Mouse (Mus musculus) C2C12 (cell line): ENCODE measurements around the gene Eif3g. TPM values are rescaled to one million over a fixed set of nuclear protein-coding genes. Genes with fewer than 3 reads are reported as not detected.
A peak's percentile ranks its signal among the peaks of the same experiment; 100 is the strongest.

ENCODE experiments used
- H3K27me3 ChIP-seq: one replicate; pipeline ENCODE4 v1.6.1; 2011; ENCODE audit not compliant: control insufficient read depth, insufficient read depth, insufficient read length
- H3K36me3 ChIP-seq: one replicate; pipeline ENCODE4 v1.6.1; 2011; ENCODE audit not compliant: control insufficient read depth, insufficient read depth
- H3K4me3 ChIP-seq: one replicate; pipeline ENCODE4 v1.5.1; 2011; ENCODE audit warnings: mild to moderate bottlenecking, control low read depth; ENCODE audit not compliant: poor library complexity, insufficient read depth, severe bottlenecking
- H3K79me2 ChIP-seq: one replicate; pipeline ENCODE4 v1.6.1; 2011; ENCODE audit not compliant: control insufficient read depth, insufficient read depth
- H3K79me3 ChIP-seq: one replicate; pipeline ENCODE4 v1.6.1; 2011; ENCODE audit warnings: low read depth, control low read depth
- H3ac ChIP-seq: one replicate; pipeline ENCODE3; 2011; ENCODE audit warnings: low read depth; ENCODE audit not compliant: control insufficient read depth, insufficient read length
- CEBPB ChIP-seq: IDR thresholded peaks from one replicate; pipeline ENCODE4 v1.6.1; 2011; ENCODE audit warnings: low read depth, mild to moderate bottlenecking, control low read depth, moderate library complexity
- CTCF ChIP-seq: IDR thresholded peaks from one replicate; pipeline ENCODE4 v1.5.1; 2011; ENCODE audit not compliant: control insufficient read depth, insufficient read depth, insufficient read length
- FOSL1 ChIP-seq: IDR thresholded peaks from one replicate; pipeline ENCODE4 v1.8.0; 2011; ENCODE audit warnings: mild to moderate bottlenecking, low read length; ENCODE audit not compliant: poor library complexity, insufficient read depth, severe bottlenecking
- MAX ChIP-seq: IDR thresholded peaks from one replicate; pipeline ENCODE4 v1.6.1; 2011; ENCODE audit warnings: mild to moderate bottlenecking, control low read depth
- MYOD1 ChIP-seq: IDR thresholded peaks from one replicate; pipeline ENCODE4 v1.6.1; 2011; ENCODE audit warnings: low read depth; ENCODE audit not compliant: control insufficient read depth, insufficient read length
- MYOG ChIP-seq: IDR thresholded peaks from one replicate; pipeline ENCODE4 v1.6.1; 2011; ENCODE audit not compliant: control insufficient read depth, insufficient read length; ENCODE audit errors: extremely low read depth
- USF1 ChIP-seq: IDR thresholded peaks from one replicate; pipeline ENCODE4 v1.6.1; 2011; ENCODE audit warnings: low read depth, mild to moderate bottlenecking, control low read depth, moderate library complexity
- polyA plus RNA-seq: library from polyadenylated mRNA; unstranded; fragments of >200 nt; fragmentation: generic; extraction: Trizol; gene quantifications from one replicate; pipeline ENCODE4 v1.2.1, GENCODE M21; 2012; ENCODE audit warnings: missing spikeins

Gene Eif3g
- polyA plus RNA-seq, 1 experiment, result 247 TPM

- Histone ChIP-seq H3ac (no peak overlapping the region), H3K79me2 (peaks cover 37% of the 10 kb centered on the region), H3K36me3 (peaks cover 24% of the 10 kb centered on the region), H3K4me3 (no peak overlapping the region), H3K79me3 (peaks cover 22% of the 10 kb centered on the region), H3K27me3 (no peaks in the 10 kb centered on the region)
- TF ChIP-seq USF1, result no peak
- no peak for TF ChIP-seq MAX
- no peak for TF ChIP-seq CTCF
- no peak for TF ChIP-seq FOSL1
- no peak for TF ChIP-seq CEBPB
- TF ChIP-seq MYOG, result no peak
- no peak for TF ChIP-seq MYOD1
Measured at GRCm38 (mm10) chr9:20886563-20886962, 11.9 kb downstream of the Eif3g start.

- peak within 1 kb of the TSS; percentile 22 for H3ac ChIP-seq
- H3K4me3 ChIP-seq, result peak within 1 kb of the TSS; percentile 18
- TF ChIP-seq MYOG (no peak), USF1 (no peak), CTCF (no peak), MYOD1 (no peak), FOSL1 (no peak), MAX (no peak)
- H3K36me3 ChIP-seq, result no peaks in the 10 kb centered on the region
- no peaks in the 10 kb centered on the region for H3K27me3 ChIP-seq
- no peaks in the 10 kb centered on the region for H3K79me3 ChIP-seq
- no peaks in the 10 kb centered on the region for H3K79me2 ChIP-seq
Measured at GRCm38 (mm10) chr9:20879097-20879792, 19.2 kb downstream of the Eif3g start, which contains the start of gene Angptl6. Angptl6 (minus strand) TSS chr9:20879727.

GRCm38 (mm10) chr9:20878710-20879065 lies 19.7 kb downstream of the Eif3g start:
- H3K4me3 ChIP-seq, result peak overlapping the region; percentile 18
- H3K27me3 ChIP-seq, result no peaks in the 10 kb centered on the region
- H3K79me2 ChIP-seq, result no peaks in the 10 kb centered on the region
- TF ChIP-seq USF1 (no peak), MAX (no peak), FOSL1 (no peak), MYOG (no peak), MYOD1 (no peak), CEBPB (no peak), CTCF (no peak)
- H3ac ChIP-seq, result peak overlapping the region; percentile 22
- H3K36me3 ChIP-seq, result no peaks in the 10 kb centered on the region
- H3K79me3 ChIP-seq, result no peaks in the 10 kb centered on the region

GRCm38 (mm10) chr9:20878041-20878709 lies 20.2 kb downstream of the Eif3g start:
- no peaks in the 10 kb centered on the region for H3K79me3 ChIP-seq
- no peaks in the 10 kb centered on the region for H3K79me2 ChIP-seq
- H3K27me3 ChIP-seq, result no peaks in the 10 kb centered on the region
- H3ac ChIP-seq, result peak overlapping the region; percentile 22
- H3K36me3 ChIP-seq, result no peaks in the 10 kb centered on the region
- H3K4me3 ChIP-seq, result peak overlapping the region; percentile 18
- TF ChIP-seq FOSL1 (no peak), MAX (peak; percentile 77), CEBPB (no peak), USF1 (no peak), MYOD1 (no peak), CTCF (peak; percentile 91), MYOG (no peak)

- Histone ChIP-seq H3K79me3 (no peaks in the 10 kb centered on the region), H3ac (no peak overlapping the region), H3K4me3 (no peak overlapping the region), H3K27me3 (no peaks in the 10 kb centered on the region), H3K36me3 (no peaks in the 10 kb centered on the region), H3K79me2 (no peaks in the 10 kb centered on the region)
- no peak for TF ChIP-seq MAX
- TF ChIP-seq FOSL1, result no peak
- no peak for TF ChIP-seq MYOG
- TF ChIP-seq CEBPB, result no peak
- TF ChIP-seq MYOD1, result no peak
- no peak for TF ChIP-seq USF1
- TF ChIP-seq CTCF, result no peak
Measured at GRCm38 (mm10) chr9:20877118-20878040, 21.0 kb downstream of the Eif3g start.
